In the genomic region with DNA sequence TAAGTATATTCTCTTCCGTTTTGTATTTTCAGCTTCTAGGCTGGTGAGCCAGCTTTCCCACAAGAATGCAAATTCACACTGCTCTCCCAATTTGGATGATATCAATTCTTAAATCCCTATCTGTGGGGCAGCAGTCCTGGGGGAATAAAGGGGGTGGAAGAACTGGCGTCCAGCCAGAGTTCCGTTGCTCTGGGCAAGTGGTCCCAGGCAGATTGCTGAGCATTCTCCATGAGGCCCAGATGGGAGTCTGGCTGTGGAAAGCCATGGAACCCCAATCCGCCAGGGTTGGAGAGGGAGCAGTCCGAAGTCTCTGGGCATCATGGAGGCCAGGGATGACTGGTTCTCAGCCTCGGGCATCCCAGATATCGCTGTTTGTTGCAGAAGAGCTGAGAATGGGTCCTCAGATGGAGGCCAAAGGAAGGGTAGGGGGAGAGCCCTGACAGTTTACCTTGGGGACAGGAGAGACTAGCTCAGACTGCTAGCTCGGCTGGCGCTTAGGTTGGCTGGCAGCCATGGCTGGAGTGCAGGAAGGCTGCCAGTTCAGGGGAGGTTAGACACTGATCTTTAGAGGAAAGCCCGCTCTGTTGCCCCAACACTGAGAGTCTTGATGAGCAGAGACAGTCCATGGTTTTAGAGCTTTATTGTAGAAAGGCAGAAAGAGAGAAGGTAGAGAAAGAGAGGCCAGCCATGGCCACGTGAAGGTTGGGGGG, we compare ENCODE assay signal across 30 mouse cellular contexts. TPM values are rescaled to one million over a fixed set of nuclear protein-coding genes. Genes with fewer than 3 reads are reported as not detected.
DNase-seq lines count a peak whose midpoint lies in the region; ATAC-seq and TF ChIP-seq lines count a peak whose summit lies in the region.
"Had no signal": no experiment of that assay in that cellular context is flagged by ENCODE, and none has a peak within 500 bp of the region (broad histone marks: within the 10 kb centered on the region; RNA-seq: fewer than 3 reads in every experiment).

No protein-coding gene starts in this region.

- H3K27me3 ChIP-seq in kidney, adult 2 months (replicated peaks; ENCODE audit: control insufficient read depth, insufficient read depth, low read length), result no peaks in the 10 kb centered on the region
- H3K27me3 ChIP-seq in kidney, embryonic 16.5 days (ENCODE audit: insufficient read depth, low read length), result no peaks in the 10 kb centered on the region
- H3K27me3 ChIP-seq: CH12.LX; embryonic facial prominence, embryonic 13.5 days; heart, embryonic 13.5 days; hindbrain, embryonic 15.5 days; limb, embryonic 13.5 days; lung, embryonic 15.5 days; midbrain, embryonic 15.5 days; neural tube, embryonic 15.5 days had no signal

- TF ChIP-seq CTCF in kidney, adult 2 months (conservative IDR thresholded peaks at IDR 0.05; ENCODE audit: insufficient read depth, insufficient read length, low read depth, low read length), result no peak

- peaks cover 9% of the 10 kb centered on the region for H3K9me3 ChIP-seq in kidney, embryonic 16.5 days (ENCODE audit: low read length)
- H3K9me3 ChIP-seq: embryonic facial prominence, embryonic 13.5 days; G1E; hindbrain, embryonic 15.5 days; limb, embryonic 13.5 days; lung, embryonic 15.5 days; midbrain, embryonic 15.5 days; neural tube, embryonic 15.5 days had no signal

- H3K4me2 ChIP-seq in kidney, embryonic 16.5 days (replicated peaks; ENCODE audit: low read depth, low read length), result no peak overlapping the region
- H3K4me2 ChIP-seq: embryonic facial prominence, embryonic 13.5 days; heart, embryonic 13.5 days; hindbrain, embryonic 15.5 days; limb, embryonic 13.5 days; liver, embryonic 11.5 days; lung, embryonic 15.5 days; midbrain, embryonic 15.5 days; neural tube, embryonic 15.5 days had no signal

- no peak overlapping the region for H3K9ac ChIP-seq in kidney, embryonic 16.5 days (replicated peaks; ENCODE audit: low read length)
- H3K9ac ChIP-seq: embryonic facial prominence, embryonic 13.5 days; heart, embryonic 13.5 days; hindbrain, embryonic 15.5 days; limb, embryonic 13.5 days; lung, embryonic 15.5 days; midbrain, embryonic 15.5 days; neural tube, embryonic 15.5 days had no signal

- TF ChIP-seq POLR2A in kidney, adult 2 months (IDR thresholded peaks at IDR 0.05; ENCODE audit: low read depth, low read length), result no peak

- no peak overlapping the region for H3K27ac ChIP-seq in kidney, adult 2 months (ENCODE audit: insufficient read depth, low read depth, low read length)
- no peak overlapping the region for H3K27ac ChIP-seq in kidney, embryonic 16.5 days (ENCODE audit: low read length)
- H3K27ac ChIP-seq: embryonic facial prominence, embryonic 13.5 days; forebrain, embryonic 10.5 days; heart, embryonic 13.5 days; hindbrain, embryonic 15.5 days; kidney, postnatal 0 days; limb, embryonic 13.5 days; lung, embryonic 15.5 days; midbrain, embryonic 10.5 days; midbrain, embryonic 15.5 days; neural tube, embryonic 15.5 days had no signal

- no peaks in the 10 kb centered on the region for H3K36me3 ChIP-seq in kidney, adult 2 months (ENCODE audit: control insufficient read depth, insufficient read depth, low read length)
- no peaks in the 10 kb centered on the region for H3K36me3 ChIP-seq in kidney, embryonic 16.5 days (ENCODE audit: insufficient read depth, low read length)
- H3K36me3 ChIP-seq: embryonic facial prominence, embryonic 13.5 days; forebrain, embryonic 10.5 days; G1E; heart, embryonic 13.5 days; hindbrain, embryonic 15.5 days; limb, embryonic 13.5 days; lung, embryonic 15.5 days; midbrain, embryonic 10.5 days; midbrain, embryonic 15.5 days; neural tube, embryonic 15.5 days had no signal

- DNase-seq in adrenal gland, postnatal 25 days, result peak; percentile 2
- DNase-seq in adrenal gland, postnatal 14 days, result no peak
- DNase-seq in cerebellum, postnatal 36 days, result peak; percentile 31 to 35
- DNase-seq in cerebellum, adult 11-12 months, result no peak
- DNase-seq in kidney, adult 2 months, result peak; percentile 64
- peak; percentile 17 to 21 for DNase-seq in right cerebral cortex, postnatal 10 days (ENCODE audit: low spot score in 2 of 2)
- DNase-seq in right cerebral cortex, postnatal 14 days, result no peak
- DNase-seq: adrenal gland, adult 8-10 months; heart, postnatal 10 days; layer of hippocampus, adult 9-11 months; retina, postnatal 1 day had no signal

- no peak overlapping the region for H3K4me3 ChIP-seq in kidney, adult 2 months (ENCODE audit: insufficient read depth, low read depth, low read length)
- H3K4me3 ChIP-seq in kidney, embryonic 16.5 days (ENCODE audit: low read length), result no peak overlapping the region
- H3K4me3 ChIP-seq: embryonic facial prominence, embryonic 13.5 days; forebrain, embryonic 10.5 days; heart, embryonic 13.5 days; hindbrain, embryonic 15.5 days; limb, embryonic 13.5 days; lung, embryonic 15.5 days; midbrain, embryonic 10.5 days; midbrain, embryonic 15.5 days; neural tube, embryonic 15.5 days had no signal

- ATAC-seq in kidney, embryonic 16.5 days (ENCODE audit: low FRiP score, low TSS enrichment), result no peak
- ATAC-seq: forebrain, embryonic 16.5 days; midbrain, embryonic 15.5 days had no signal

- WGBS in kidney, adult 2 months, result 90% methylated on average over 11 of the region's 11 CpGs
- 89% methylated on average over 11 of the region's 11 CpGs for WGBS in kidney, embryonic 16.5 days

- no peaks in the 10 kb centered on the region for H3K4me1 ChIP-seq in kidney, adult 2 months (ENCODE audit: control insufficient read depth, insufficient read depth, low read length)
- no peaks in the 10 kb centered on the region for H3K4me1 ChIP-seq in kidney, embryonic 16.5 days (ENCODE audit: insufficient read depth, low read length)
- H3K4me1 ChIP-seq: embryonic facial prominence, embryonic 13.5 days; forebrain, embryonic 10.5 days; heart, embryonic 13.5 days; hindbrain, embryonic 15.5 days; limb, embryonic 13.5 days; lung, embryonic 15.5 days; midbrain, embryonic 10.5 days; midbrain, embryonic 15.5 days; neural tube, embryonic 15.5 days had no signal

RNA-seq across cellular contexts. Expression of gene Tmem229a, which starts 30.9 kb away (rescaled TPM):
- 0.27 TPM in 1 of 2 replicates, not detected in the other for total RNA-seq in adrenal gland, postnatal 25 days (2021)
- total RNA-seq in adrenal gland, postnatal 14 days (2021), result 0.33 and 0.38 TPM in 2 replicates
- polyA plus RNA-seq in kidney, adult 2 months (2012; rRNA removed), result 50.4 and 61.1 TPM in 2 replicates
- 10.0 and 11.3 TPM in 2 replicates for polyA plus RNA-seq in kidney, embryonic 16.5 days (2015; fragmentation: Nextera tagmentation; extraction: Ambion mirVana)
- total RNA-seq: CH12.LX; common myeloid progenitor, adult 5-6 weeks; hematopoietic stem cell, adult 5-6 weeks; megakaryocyte progenitor cell, adult 5-6 weeks had no signal
- polyA plus RNA-seq: C2C12, G1E had no signal

Comparison
In these comparisons a context has a peak if more than half of its experiments do, and no peak if none do; other contexts are left out.
1. DNase-seq: peak in adrenal gland, postnatal 25 days (single experiment), cerebellum, postnatal 36 days (2 of 2), kidney, adult 2 months (single experiment) and right cerebral cortex, postnatal 10 days (2 of 2); none in adrenal gland, postnatal 14 days (single experiment), cerebellum, adult 11-12 months (single experiment) and right cerebral cortex, postnatal 14 days (single experiment).